Mouse (Mus musculus): Measurements from ENCODE around the gene Actr5. TPM values are rescaled to one million over a fixed set of nuclear protein-coding genes. Genes with fewer than 3 reads are reported as not detected.

The Actr5 gene
- 52.5 TPM for polyA plus RNA-seq (2017; shearing (Covaris generic))

GRCm38 (mm10) chr2:158624718-158625222 lies at the start of gene Actr5:
Gene Actr5 (plus strand): TSS chr2:158624888.

GRCm38 (mm10) chr2:158610488-158611325 lies 14.0 kb upstream of the Actr5 start, which contains the start of gene Slc32a1:
Gene Slc32a1 (plus strand): TSS chr2:158610767.

GRCm38 (mm10) chr2:158665098-158665497 lies 40.4 kb downstream of the Actr5 start, which contains the start of gene Ppp1r16b:
Gene Ppp1r16b (plus strand): TSS chr2:158665398.

Other genes starting within 250 kb of the Actr5 start
- gene Snhg11, start 249.2 kb upstream of the Actr5 start, polyA plus RNA-seq (2017; shearing (Covaris generic)), result 0.09 TPM
- gene Ralgapb, start 215.0 kb upstream of the Actr5 start, polyA plus RNA-seq (2017; shearing (Covaris generic)), result 39.7 TPM
- not detected for gene Adig, start 122.3 kb upstream of the Actr5 start, polyA plus RNA-seq (2017; shearing (Covaris generic))
- gene Arhgap40, start 112.1 kb upstream of the Actr5 start, polyA plus RNA-seq (2017; shearing (Covaris generic)), result not detected
- gene Slc32a1, start 14.1 kb upstream of the Actr5 start, polyA plus RNA-seq (2017; shearing (Covaris generic)), result 0.14 TPM
- 82.9 TPM for gene Ppp1r16b, start 40.5 kb downstream of the Actr5 start, polyA plus RNA-seq (2017; shearing (Covaris generic))
- 3.9 TPM for gene Fam83d, start 143.2 kb downstream of the Actr5 start, polyA plus RNA-seq (2017; shearing (Covaris generic))
- 14.6 TPM for gene Dhx35, start 169.9 kb downstream of the Actr5 start, polyA plus RNA-seq (2017; shearing (Covaris generic))

All from effector memory CD4-positive, alpha-beta T cell, adult 5 months (primary cell).